Mouse (Mus musculus) hindbrain, embryonic 13.5 days (tissue): Measurements from ENCODE around the gene Nedd9. TPM values are rescaled to one million over a fixed set of nuclear protein-coding genes. Genes with fewer than 3 reads are reported as not detected.

Experiments
- ATAC-seq: fragments of 200-750 bp; cut with Nextera tagmentation; 2 replicates; pipeline ENCODE4 v1.8.0; 2017; ENCODE audit warnings: moderate TSS enrichment; ENCODE audit not compliant: low FRiP score
- H3K27ac ChIP-seq: fragments of 300-500 bp; sonication (generic); 2 replicates; pipeline ENCODE4 v1.5.1; 2015; ENCODE audit warnings: inconsistent platforms, mild to moderate bottlenecking, moderate library complexity
- H3K27me3 ChIP-seq: fragments of 300-500 bp; sonication (generic); 2 replicates; pipeline ENCODE4 v1.6.1; 2015; ENCODE audit warnings: mild to moderate bottlenecking, inconsistent platforms
- H3K36me3 ChIP-seq: fragments of 300-500 bp; sonication (generic); 2 replicates; pipeline ENCODE4 v1.6.1; 2015; ENCODE audit warnings: mild to moderate bottlenecking, inconsistent platforms
- H3K4me1 ChIP-seq: fragments of 300-500 bp; sonication (generic); replicated peaks from 2 replicates; pipeline ENCODE4 v1.6.1; 2015; ENCODE audit warnings: inconsistent platforms
- H3K4me2 ChIP-seq: fragments of 300-500 bp; sonication (generic); 2 replicates; pipeline ENCODE4 v1.6.1; 2015; ENCODE audit warnings: inconsistent platforms, mild to moderate bottlenecking, moderate library complexity
- H3K4me3 ChIP-seq: fragments of 300-500 bp; sonication (generic); 2 replicates; pipeline ENCODE4 v1.5.1; 2015; ENCODE audit warnings: mild to moderate bottlenecking, inconsistent platforms
- H3K9ac ChIP-seq: fragments of 300-500 bp; sonication (generic); 2 replicates; pipeline ENCODE4 v1.6.1; 2015; ENCODE audit warnings: mild to moderate bottlenecking, inconsistent platforms
- H3K9me3 ChIP-seq: fragments of 300-500 bp; sonication (generic); 2 replicates; pipeline ENCODE4 v1.6.1; 2016; ENCODE audit warnings: inconsistent platforms
- WGBS: fragments of 180-500 bp; shearing (Covaris S2); methylation state at CpG from one replicate; pipeline ENCODE4 v1.1.7; 2015; 5-methylcytosine and 5-hydroxymethylcytosine counted together
- polyA plus RNA-seq: library from polyadenylated mRNA; unstranded; fragments of >200 nt; fragmentation: Nextera tagmentation; extraction: Ambion mirVana; gene quantifications from 2 replicates; pipeline ENCODE4 v1.2.1, GENCODE M21; 2015

Gene Nedd9
- 11.5 and 13.3 TPM in 2 replicates for polyA plus RNA-seq

GRCm38 (mm10) chr13:41486606-41487408 lies at the start of gene Nedd9:
Gene Nedd9, minus strand, starts transcription at chr13:41487362.
- Histone ChIP-seq H3K27me3 (0 out of 2 replicates have a peak, but pooled peaks cover 3% of the 10 kb centered on the region), H3K4me1 (peaks cover 9% of the 10 kb centered on the region), H3K27ac (no peak within 1 kb of the TSS), H3K9ac (no peak within 1 kb of the TSS), H3K9me3 (no peaks in the 10 kb centered on the region), H3K4me3 (no peak within 1 kb of the TSS), H3K4me2 (no peak within 1 kb of the TSS), H3K36me3 (no peaks in the 10 kb centered on the region)
- ATAC-seq: no peak
- 83% methylated on average over 15 of the region's 15 CpGs for WGBS

DNA sequence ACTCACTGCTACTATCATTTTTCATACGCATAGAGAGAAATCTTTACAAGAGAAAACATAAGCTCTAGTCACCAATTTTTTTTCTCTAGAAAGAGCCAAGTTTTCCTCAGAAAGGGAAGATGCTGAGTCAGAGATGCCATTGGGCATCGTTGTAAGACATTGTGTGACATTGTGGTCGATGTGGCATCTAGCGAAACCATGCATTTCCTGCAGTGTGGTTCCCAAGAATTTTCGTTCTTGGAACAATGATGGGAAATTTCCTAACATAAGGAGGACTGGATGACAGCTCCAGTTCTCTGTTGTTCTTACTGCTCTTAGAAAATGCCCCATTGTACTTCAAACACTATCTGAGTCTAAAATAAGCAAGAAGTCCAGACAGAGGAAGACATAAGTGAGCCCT lies 45.5 kb upstream of the Nedd9 start:
- no peak for ATAC-seq
- no peak overlapping the region for H3K27ac ChIP-seq
- no peak overlapping the region for H3K4me2 ChIP-seq

DNA sequence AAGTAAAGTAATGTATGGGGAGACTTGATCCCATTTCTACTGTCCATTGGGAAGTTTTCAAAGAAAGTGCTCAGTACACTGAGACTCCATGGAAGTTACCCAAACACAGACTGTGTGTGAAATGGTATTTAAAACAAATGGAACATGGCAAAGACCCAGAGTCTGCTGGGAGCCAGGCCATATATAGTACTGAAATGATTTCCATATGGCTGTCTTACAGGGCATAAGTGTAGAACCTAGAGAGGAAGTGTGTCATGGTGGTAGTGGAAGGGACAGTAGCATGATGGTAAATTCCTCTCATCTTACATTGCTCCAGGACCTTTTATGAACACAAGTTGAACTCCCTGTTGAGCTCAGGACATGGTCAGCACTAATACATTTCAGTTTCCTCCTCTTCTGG lies 43.2 kb upstream of the Nedd9 start:
- Histone ChIP-seq H3K27me3 (no peaks in the 10 kb centered on the region), H3K9me3 (no peaks in the 10 kb centered on the region), H3K36me3 (no peaks in the 10 kb centered on the region), H3K4me3 (no peak overlapping the region), H3K4me2 (no peak overlapping the region), H3K9ac (no peak overlapping the region), H3K4me1 (no peaks in the 10 kb centered on the region), H3K27ac (no peak overlapping the region)
- no peak for ATAC-seq

More for the DNA sequence above, 45.5 kb upstream of the Nedd9 start:
- H3K27me3 ChIP-seq: no peaks in the 10 kb centered on the region
- H3K4me3 ChIP-seq: no peak overlapping the region
- no peaks in the 10 kb centered on the region for H3K4me1 ChIP-seq
- no peaks in the 10 kb centered on the region for H3K36me3 ChIP-seq
- H3K9ac ChIP-seq: no peak overlapping the region
- WGBS: 82% methylated on average over 5 of the region's 5 CpGs
- no peaks in the 10 kb centered on the region for H3K9me3 ChIP-seq

- no peak overlapping the region for H3K9ac ChIP-seq
- no peaks in the 10 kb centered on the region for H3K27me3 ChIP-seq
- H3K9me3 ChIP-seq: no peaks in the 10 kb centered on the region
- no peaks in the 10 kb centered on the region for H3K36me3 ChIP-seq
- H3K27ac ChIP-seq: no peak overlapping the region
- H3K4me3 ChIP-seq: no peak overlapping the region
- WGBS: 96% methylated on average over 11 of the region's 11 CpGs
- no peak overlapping the region for H3K4me2 ChIP-seq
- no peak for ATAC-seq
- H3K4me1 ChIP-seq: no peaks in the 10 kb centered on the region
Observed at GRCm38 (mm10) chr13:41524208-41524607, 37.0 kb upstream of the Nedd9 start.

DNA sequence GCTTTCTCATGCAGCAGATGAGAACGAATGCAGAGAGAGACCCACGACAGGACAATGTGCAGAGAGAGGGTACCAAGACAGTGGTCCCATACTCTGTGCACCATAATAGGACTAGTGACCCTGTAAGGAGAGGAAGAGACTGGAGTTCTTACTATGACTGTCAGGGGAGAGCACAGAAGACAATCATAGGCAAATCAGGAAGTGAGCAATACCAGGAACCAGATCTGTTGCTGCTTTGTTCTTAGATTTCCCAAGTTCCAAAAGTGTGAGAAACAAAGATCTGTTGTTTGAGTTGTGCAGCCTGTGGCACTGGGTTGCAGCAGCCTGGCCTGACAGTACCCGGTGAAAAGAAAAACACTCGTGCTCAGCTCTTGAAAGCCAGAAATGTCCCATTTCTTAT lies 34.1 kb upstream of the Nedd9 start:
- H3K4me1 ChIP-seq: no peaks in the 10 kb centered on the region
- H3K4me3 ChIP-seq: no peak overlapping the region
- 82% methylated on average over 4 of the region's 4 CpGs for WGBS
- H3K4me2 ChIP-seq: no peak overlapping the region
- no peaks in the 10 kb centered on the region for H3K36me3 ChIP-seq
- H3K27ac ChIP-seq: no peak overlapping the region
- no peak overlapping the region for H3K9ac ChIP-seq
- no peaks in the 10 kb centered on the region for H3K9me3 ChIP-seq
- no peaks in the 10 kb centered on the region for H3K27me3 ChIP-seq
- no peak for ATAC-seq

DNA sequence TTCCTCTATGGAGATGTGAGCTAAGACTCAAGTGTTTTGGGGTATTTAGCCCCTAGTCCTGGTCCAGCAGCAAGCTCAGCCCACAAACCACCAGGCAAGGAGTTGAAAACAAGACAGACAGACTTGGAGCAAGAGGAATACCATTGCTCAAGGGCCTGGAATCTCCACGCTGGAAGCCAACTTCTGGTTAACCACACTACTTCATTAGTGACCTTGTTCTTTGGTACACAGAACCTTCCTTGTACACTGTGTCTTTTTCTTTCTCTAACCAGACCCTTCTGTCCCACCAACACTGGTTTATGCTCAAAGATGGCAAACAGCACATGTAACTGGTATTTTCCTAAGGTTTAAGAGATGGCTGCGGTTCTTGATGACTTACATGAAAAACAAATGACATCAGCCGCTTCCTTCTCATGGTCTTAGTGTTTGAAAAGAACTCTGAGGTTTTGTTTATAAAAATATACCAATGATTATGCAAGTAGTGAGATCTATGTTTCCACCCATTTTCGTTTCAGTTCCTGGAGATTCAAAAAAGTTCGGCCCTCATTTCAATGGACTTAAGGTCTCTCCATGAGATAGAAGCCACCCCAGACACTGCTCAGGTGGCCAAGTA lies 33.5 kb upstream of the Nedd9 start:
- H3K4me2 ChIP-seq: no peak overlapping the region
- H3K27me3 ChIP-seq: no peaks in the 10 kb centered on the region
- no peaks in the 10 kb centered on the region for H3K9me3 ChIP-seq
- no peak for ATAC-seq
- WGBS: 94% methylated on average over 5 of the region's 5 CpGs
- H3K4me3 ChIP-seq: no peak overlapping the region
- no peaks in the 10 kb centered on the region for H3K36me3 ChIP-seq
- H3K9ac ChIP-seq: no peak overlapping the region
- no peak overlapping the region for H3K27ac ChIP-seq
- H3K4me1 ChIP-seq: no peaks in the 10 kb centered on the region

DNA sequence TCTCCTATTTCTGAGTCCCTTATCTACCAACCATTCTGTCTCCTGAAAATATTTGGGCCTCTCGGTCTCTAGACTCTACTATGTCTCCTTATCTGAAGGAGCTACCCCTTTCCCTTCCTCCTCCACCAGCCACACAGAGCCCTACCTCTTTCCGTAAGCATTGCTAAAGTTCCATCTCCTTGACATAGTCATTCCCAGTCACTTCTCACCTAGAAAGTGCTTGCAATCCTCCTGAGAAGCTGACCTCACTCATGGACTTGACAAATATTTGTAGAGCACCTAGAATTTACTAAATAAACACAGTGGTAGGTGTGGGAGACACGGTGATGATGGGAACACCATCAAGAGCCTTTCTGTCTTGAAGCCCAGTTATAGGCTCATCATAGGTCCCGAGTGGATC lies 32.6 kb upstream of the Nedd9 start:
- Histone ChIP-seq H3K36me3 (no peaks in the 10 kb centered on the region), H3K4me1 (no peaks in the 10 kb centered on the region), H3K4me3 (no peak overlapping the region), H3K9ac (no peak overlapping the region), H3K9me3 (no peaks in the 10 kb centered on the region), H3K4me2 (no peak overlapping the region), H3K27ac (no peak overlapping the region), H3K27me3 (no peaks in the 10 kb centered on the region)
- ATAC-seq: no peak
- 88% methylated on average over 4 of the region's 4 CpGs for WGBS

DNA sequence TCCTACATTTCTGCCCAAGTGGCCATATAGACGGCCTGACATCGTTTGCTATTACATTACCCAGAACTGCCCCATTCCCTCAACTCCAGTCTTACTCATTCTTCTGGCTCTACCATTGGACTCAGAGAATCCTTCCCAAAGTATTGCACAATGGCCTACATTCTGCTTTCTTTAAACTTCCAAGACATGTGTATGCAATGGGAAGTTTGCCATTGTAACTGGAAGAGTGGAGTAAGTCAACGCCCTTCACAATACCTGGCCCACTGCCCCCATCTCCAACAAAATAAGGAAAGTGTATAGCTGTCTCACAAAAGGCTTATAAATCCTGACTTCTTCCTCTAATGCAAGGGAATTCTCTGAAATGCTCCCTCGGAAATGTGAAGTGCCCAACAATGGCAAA lies 30.0 kb upstream of the Nedd9 start:
- Histone ChIP-seq H3K36me3 (no peaks in the 10 kb centered on the region), H3K4me3 (no peak overlapping the region), H3K4me2 (no peak overlapping the region), H3K9me3 (no peaks in the 10 kb centered on the region), H3K27me3 (no peaks in the 10 kb centered on the region), H3K9ac (no peak overlapping the region), H3K27ac (no peak overlapping the region), H3K4me1 (no peaks in the 10 kb centered on the region)
- ATAC-seq: no peak
- WGBS: 93% methylated on average over 4 of the region's 4 CpGs

DNA sequence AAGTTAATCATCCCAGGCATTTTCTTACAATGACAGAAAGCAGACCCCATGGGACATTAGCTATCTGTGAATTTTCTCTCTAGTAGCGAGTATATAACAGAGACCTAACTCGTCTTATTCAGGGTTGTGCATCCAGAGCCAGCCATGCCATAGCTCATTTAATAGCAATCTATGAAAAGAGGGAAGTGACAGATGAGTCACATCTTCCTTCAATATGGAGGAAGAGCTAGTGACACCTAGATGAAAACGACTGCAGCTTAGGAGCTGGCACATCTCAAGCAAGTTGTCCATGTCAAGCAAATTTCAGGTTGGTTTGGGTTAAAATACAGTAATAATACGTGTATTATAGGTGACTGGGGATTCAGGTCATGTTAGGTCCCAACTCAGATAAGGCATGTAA lies 28.6 kb upstream of the Nedd9 start:
- Histone ChIP-seq H3K9me3 (no peaks in the 10 kb centered on the region), H3K27me3 (no peaks in the 10 kb centered on the region), H3K4me3 (no peak overlapping the region), H3K36me3 (no peaks in the 10 kb centered on the region), H3K9ac (no peak overlapping the region), H3K4me1 (no peaks in the 10 kb centered on the region), H3K4me2 (no peak overlapping the region), H3K27ac (no peak overlapping the region)
- WGBS: 76% methylated on average over 4 of the region's 4 CpGs
- no peak for ATAC-seq

DNA sequence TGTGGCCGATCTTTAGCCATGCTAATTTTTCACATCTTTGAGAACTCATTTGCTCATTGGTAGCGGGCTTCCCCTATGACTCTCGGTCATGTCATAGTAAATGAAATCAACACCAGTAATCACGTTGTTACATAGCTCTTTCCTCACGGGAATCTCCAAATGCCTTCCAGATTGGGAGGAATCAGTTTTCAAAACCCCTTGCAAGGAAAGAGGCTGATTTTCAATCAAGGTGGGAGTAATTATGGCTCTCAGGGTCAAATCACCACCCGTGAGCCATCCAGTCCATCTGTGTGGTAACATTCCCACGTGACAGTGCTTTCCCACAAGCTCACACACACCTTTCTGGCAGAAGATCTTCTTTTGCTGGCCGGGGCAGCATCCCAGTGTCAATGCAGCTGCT lies 27.8 kb upstream of the Nedd9 start:
- no peak for ATAC-seq
- H3K4me2 ChIP-seq: no peak overlapping the region
- H3K27me3 ChIP-seq: no peaks in the 10 kb centered on the region
- no peak overlapping the region for H3K9ac ChIP-seq
- 59% methylated on average over 8 of the region's 8 CpGs for WGBS
- H3K4me1 ChIP-seq: no peaks in the 10 kb centered on the region
- no peak overlapping the region for H3K27ac ChIP-seq
- no peak overlapping the region for H3K4me3 ChIP-seq
- H3K9me3 ChIP-seq: no peaks in the 10 kb centered on the region
- no peaks in the 10 kb centered on the region for H3K36me3 ChIP-seq

- no peaks in the 10 kb centered on the region for H3K4me1 ChIP-seq
- H3K9ac ChIP-seq: no peak overlapping the region
- no peak overlapping the region for H3K4me2 ChIP-seq
- no peak overlapping the region for H3K27ac ChIP-seq
- H3K4me3 ChIP-seq: no peak overlapping the region
- ATAC-seq: no peak
- H3K27me3 ChIP-seq: no peaks in the 10 kb centered on the region
- no peaks in the 10 kb centered on the region for H3K9me3 ChIP-seq
- no peaks in the 10 kb centered on the region for H3K36me3 ChIP-seq
- WGBS: 91% methylated on average over 3 of the region's 3 CpGs
Observed at GRCm38 (mm10) chr13:41513456-41513855, 26.3 kb upstream of the Nedd9 start.

- Histone ChIP-seq H3K4me1 (no peaks in the 10 kb centered on the region), H3K9ac (no peak overlapping the region), H3K9me3 (no peaks in the 10 kb centered on the region), H3K27ac (no peak overlapping the region), H3K27me3 (no peaks in the 10 kb centered on the region), H3K4me3 (no peak overlapping the region), H3K36me3 (no peaks in the 10 kb centered on the region), H3K4me2 (no peak overlapping the region)
- ATAC-seq: no peak
- WGBS: 80% methylated on average over 4 of the region's 4 CpGs
Observed at GRCm38 (mm10) chr13:41512243-41512642, 25.1 kb upstream of the Nedd9 start.
